Mouse (Mus musculus) stomach, embryonic 14.5 days (tissue): Measurements from ENCODE around the gene Olfr354. TPM values are rescaled to one million over a fixed set of nuclear protein-coding genes. Genes with fewer than 3 reads are reported as not detected.

ENCODE experiments used
- ATAC-seq: fragments of 200-750 bp; cut with Nextera tagmentation; 2 replicates; pipeline ENCODE4 v1.8.0; 2017; ENCODE audit warnings: low read depth, moderate TSS enrichment; ENCODE audit not compliant: insufficient number of reproducible peaks, insufficient read depth, low FRiP score
- H3K27ac ChIP-seq: fragments of 300-500 bp; sonication (generic); 2 replicates; pipeline ENCODE4 v1.5.1; 2014; ENCODE audit warnings: mild to moderate bottlenecking, low read length, moderate library complexity, mixed read lengths
- H3K27me3 ChIP-seq: fragments of 300-500 bp; sonication (generic); 2 replicates; pipeline ENCODE4 v1.6.1; 2014; ENCODE audit warnings: low read length, control low read depth, mixed read lengths; ENCODE audit not compliant: control insufficient read depth, insufficient read depth
- H3K36me3 ChIP-seq: fragments of 300-500 bp; sonication (generic); 2 replicates; pipeline ENCODE4 v1.6.1; 2014; ENCODE audit warnings: mild to moderate bottlenecking, control low read depth, low read length, moderate library complexity, mixed read lengths; ENCODE audit not compliant: control insufficient read depth, insufficient read depth
- H3K4me1 ChIP-seq: fragments of 300-500 bp; sonication (generic); 2 replicates; pipeline ENCODE4 v1.6.1; 2014; ENCODE audit warnings: low read length, control low read depth, mixed read lengths; ENCODE audit not compliant: control insufficient read depth, insufficient read depth
- H3K4me2 ChIP-seq: fragments of 300-500 bp; sonication (generic); replicated peaks from 2 replicates; pipeline ENCODE4 v1.6.1; 2014; ENCODE audit warnings: low read depth, low read length, control low read depth
- H3K4me3 ChIP-seq: fragments of 300-500 bp; sonication (generic); 2 replicates; pipeline ENCODE4 v1.5.1; 2014; ENCODE audit warnings: low read depth, low read length, control low read depth
- H3K9ac ChIP-seq: fragments of 300-500 bp; sonication (generic); replicated peaks from 2 replicates; pipeline ENCODE4 v1.6.1; 2014; ENCODE audit warnings: low read depth, mild to moderate bottlenecking, control low read depth, low read length, moderate library complexity, mixed read lengths
- H3K9me3 ChIP-seq: fragments of 300-500 bp; sonication (generic); 2 replicates; pipeline ENCODE4 v1.6.1; 2016; ENCODE audit warnings: low read depth, low read length, control low read depth; ENCODE audit not compliant: control insufficient read depth
- WGBS: fragments of 180-500 bp; shearing (Covaris S2); extraction: QIAGEN DNeasy Blood & Tissue Kit; methylation state at CpG from one replicate; pipeline ENCODE4 v1.1.7; 2014; 5-methylcytosine and 5-hydroxymethylcytosine counted together
- polyA plus RNA-seq: library from polyadenylated mRNA; unstranded; fragments of >200 nt; fragmentation: Nextera tagmentation; extraction: Ambion mirVana; gene quantifications from 2 replicates; pipeline ENCODE4 v1.2.1, GENCODE M21; 2014

The Olfr354 gene
- not detected in 2 replicates for polyA plus RNA-seq

DNA sequence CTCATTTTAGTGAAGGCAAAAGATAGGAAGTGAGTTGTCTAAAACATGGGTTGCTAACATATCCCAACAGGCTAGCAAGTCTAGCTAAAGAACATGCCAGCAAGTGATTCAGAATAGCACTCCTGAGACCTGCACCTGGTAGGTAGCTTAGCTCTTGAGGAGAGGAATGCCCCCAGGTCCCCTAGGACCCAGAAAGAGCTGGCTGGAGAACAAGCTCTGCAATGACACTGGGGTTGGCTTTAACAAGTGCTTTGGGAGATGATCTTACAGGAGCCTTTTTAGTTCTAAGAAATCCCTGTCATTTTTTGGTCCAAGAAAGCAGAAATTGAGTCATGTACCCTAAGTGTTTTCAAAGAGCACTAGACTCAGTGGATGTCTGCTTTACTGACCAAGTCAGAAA lies at the start of gene Olfr354:
Gene Olfr354 (plus strand): TSS at position 301 of the 400 bp plus-strand sequence.
- no peaks in the 10 kb centered on the region for H3K36me3 ChIP-seq
- H3K4me3 ChIP-seq = no peak within 1 kb of the TSS
- H3K27ac ChIP-seq = no peak within 1 kb of the TSS
- no peaks in the 10 kb centered on the region for H3K9me3 ChIP-seq
- H3K4me2 ChIP-seq = no peak within 1 kb of the TSS
- no peaks in the 10 kb centered on the region for H3K4me1 ChIP-seq
- no peaks in the 10 kb centered on the region for H3K27me3 ChIP-seq
- ATAC-seq = no peak
- no peak within 1 kb of the TSS for H3K9ac ChIP-seq

DNA sequence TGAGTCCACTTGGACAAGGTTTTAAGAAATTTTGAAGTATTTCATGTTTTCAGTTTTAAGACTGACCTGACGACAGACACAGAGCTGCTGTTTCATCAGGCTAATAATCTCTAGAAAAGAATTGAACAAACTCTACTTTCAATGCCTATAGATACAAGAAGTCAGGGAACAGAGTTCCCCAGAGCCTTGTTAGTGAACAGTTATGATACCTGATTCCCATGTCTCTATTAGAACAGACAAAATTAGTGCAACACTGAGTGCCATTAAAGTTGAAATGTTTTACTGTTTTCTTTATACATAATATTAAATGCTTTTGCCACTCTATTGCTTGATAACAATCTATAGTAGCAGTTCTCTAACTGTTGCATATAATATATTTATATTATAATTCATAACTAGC lies 42.9 kb upstream of the Olfr354 start, which contains the start of gene Olfr351:
Gene Olfr351 (minus strand): TSS at position 101 of the 400 bp plus-strand sequence.
- H3K4me3 ChIP-seq = no peak within 1 kb of the TSS
- WGBS = 74% methylated on average over 1 of the region's 1 CpGs
- no peak within 1 kb of the TSS for H3K9ac ChIP-seq
- H3K9me3 ChIP-seq = no peaks in the 10 kb centered on the region
- H3K36me3 ChIP-seq = no peaks in the 10 kb centered on the region
- H3K27ac ChIP-seq = no peak within 1 kb of the TSS
- H3K27me3 ChIP-seq = no peaks in the 10 kb centered on the region
- no peak for ATAC-seq
- no peak within 1 kb of the TSS for H3K4me2 ChIP-seq
- H3K4me1 ChIP-seq = no peaks in the 10 kb centered on the region

DNA sequence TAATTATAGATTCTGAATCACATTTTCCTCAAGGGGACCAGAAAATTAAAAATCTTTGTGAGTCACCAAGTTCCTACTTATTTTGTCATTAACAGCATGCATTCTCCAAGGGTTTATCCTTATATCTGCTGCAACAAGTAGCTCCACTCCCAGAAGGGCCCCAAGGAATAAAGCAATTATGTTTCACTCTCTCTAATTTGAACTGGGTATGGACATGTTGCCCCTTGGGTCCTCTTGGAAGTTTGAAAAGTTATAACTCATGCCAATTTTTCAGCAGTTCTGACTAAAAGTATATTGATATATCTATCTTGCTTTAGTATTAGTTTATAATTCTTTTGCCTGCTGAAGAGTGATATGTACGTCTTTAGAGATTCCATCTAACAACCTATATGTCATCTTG lies 37.3 kb upstream of the Olfr354 start, which contains the start of gene Olfr352:
Gene Olfr352 (plus strand): TSS at position 301 of the 400 bp plus-strand sequence.
- H3K27ac ChIP-seq = no peak within 1 kb of the TSS
- ATAC-seq = no peak
- no peaks in the 10 kb centered on the region for H3K4me1 ChIP-seq
- H3K9ac ChIP-seq = no peak within 1 kb of the TSS
- no peaks in the 10 kb centered on the region for H3K9me3 ChIP-seq
- no peaks in the 10 kb centered on the region for H3K27me3 ChIP-seq
- no peak within 1 kb of the TSS for H3K4me3 ChIP-seq
- no peaks in the 10 kb centered on the region for H3K36me3 ChIP-seq
- WGBS = 59% methylated on average over 1 of the region's 1 CpGs
- H3K4me2 ChIP-seq = no peak within 1 kb of the TSS

DNA sequence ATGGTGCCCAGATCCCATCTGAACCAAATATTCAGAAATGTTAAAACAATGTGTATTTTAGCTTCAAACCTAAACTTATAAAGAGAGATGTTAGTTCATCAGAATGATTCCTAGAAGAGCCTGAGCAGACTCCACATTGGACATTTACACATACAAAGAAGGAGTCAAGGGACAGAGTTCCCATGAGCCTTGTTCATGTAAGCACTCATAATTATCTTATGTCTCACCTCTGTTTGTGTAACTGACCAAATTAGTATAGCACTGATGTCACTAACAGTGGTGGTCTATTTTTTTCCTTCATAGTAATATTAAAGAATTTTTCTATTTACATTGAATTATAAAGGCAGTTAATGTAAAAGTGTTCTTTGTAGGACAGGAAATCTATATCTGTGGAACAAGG lies 12.6 kb upstream of the Olfr354 start, which contains the start of gene Olfr353:
Gene Olfr353 (minus strand): TSS at position 101 of the 400 bp plus-strand sequence.
- Histone ChIP-seq H3K27me3 (no peaks in the 10 kb centered on the region), H3K4me3 (no peak within 1 kb of the TSS), H3K27ac (no peak within 1 kb of the TSS), H3K36me3 (no peaks in the 10 kb centered on the region), H3K4me2 (no peak within 1 kb of the TSS), H3K4me1 (no peaks in the 10 kb centered on the region), H3K9me3 (no peaks in the 10 kb centered on the region), H3K9ac (no peak within 1 kb of the TSS)
- no peak for ATAC-seq

DNA sequence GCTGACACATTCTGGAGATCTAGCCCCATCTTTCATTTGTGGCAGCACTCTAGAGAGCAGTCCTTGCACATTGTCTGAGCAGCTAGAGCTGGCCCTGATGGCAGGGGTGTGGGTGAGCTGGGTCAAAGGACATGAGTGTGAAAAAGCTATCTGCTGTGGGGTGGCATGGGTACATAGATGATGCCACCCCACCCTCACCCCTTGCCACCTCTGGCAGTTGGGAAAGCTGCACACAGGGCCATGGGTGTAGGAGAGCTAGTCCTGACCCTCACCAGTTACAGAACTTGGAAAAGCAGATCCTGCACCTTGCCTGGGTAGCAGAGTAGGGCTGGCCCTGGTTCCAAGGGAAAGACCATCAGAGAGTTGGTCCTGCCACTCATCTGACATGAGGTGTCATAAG lies 8.4 kb upstream of the Olfr354 start:
- Histone ChIP-seq H3K36me3 (no peaks in the 10 kb centered on the region), H3K4me2 (no peak overlapping the region), H3K4me1 (no peaks in the 10 kb centered on the region), H3K4me3 (no peak overlapping the region), H3K27me3 (no peaks in the 10 kb centered on the region), H3K9me3 (0 out of 2 replicates have a peak, but pooled peaks cover 3% of the 10 kb centered on the region), H3K27ac (no peak overlapping the region), H3K9ac (no peak overlapping the region)
- ATAC-seq = no peak

DNA sequence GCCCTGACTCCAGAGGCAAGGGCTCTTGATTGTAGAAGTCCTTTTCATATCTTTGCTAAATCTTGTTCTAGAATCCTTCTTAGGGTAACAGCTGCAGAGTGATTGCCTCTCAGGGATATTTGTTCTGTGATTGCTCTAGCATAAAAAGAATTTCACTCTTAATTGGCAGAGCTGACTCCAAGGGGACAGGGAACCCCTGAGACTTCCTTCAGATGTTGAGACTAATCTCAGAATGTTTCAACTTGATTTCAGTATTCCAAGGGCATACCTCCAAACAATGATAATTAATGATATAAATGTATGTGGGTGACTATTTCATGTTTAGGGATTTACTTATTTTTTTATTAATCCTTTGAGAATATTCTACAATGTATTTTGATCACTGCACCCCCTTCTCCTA lies 23.3 kb downstream of the Olfr354 start, which contains the start of gene Olfr355:
Gene Olfr355 (minus strand): TSS at position 101 of the 400 bp plus-strand sequence.
- ATAC-seq = no peak
- H3K4me3 ChIP-seq = no peak within 1 kb of the TSS
- H3K9ac ChIP-seq = no peak within 1 kb of the TSS
- H3K27ac ChIP-seq = no peak within 1 kb of the TSS
- H3K4me1 ChIP-seq = no peaks in the 10 kb centered on the region
- H3K27me3 ChIP-seq = no peaks in the 10 kb centered on the region
- no peak within 1 kb of the TSS for H3K4me2 ChIP-seq
- H3K36me3 ChIP-seq = no peaks in the 10 kb centered on the region
- H3K9me3 ChIP-seq = no peaks in the 10 kb centered on the region; the same call in 1 of the 2 replicates

DNA sequence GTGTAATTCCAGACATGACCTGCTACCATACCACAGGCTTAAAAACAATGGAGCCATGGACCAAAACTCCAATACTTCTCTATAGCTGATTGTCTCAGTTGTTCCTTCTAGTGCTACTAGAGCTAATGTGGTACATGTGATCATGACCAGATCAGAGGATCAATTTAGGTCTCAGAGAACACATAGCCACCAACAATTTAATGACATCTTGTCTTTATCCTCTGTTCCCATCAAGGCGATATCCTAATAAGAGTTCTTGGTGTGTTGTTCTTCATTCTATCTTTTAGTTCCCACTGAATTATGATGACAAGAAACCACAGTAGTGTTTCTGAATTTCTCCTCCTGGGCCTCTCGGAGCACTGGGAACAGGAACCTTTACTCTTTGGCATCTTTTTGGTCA lies 31.3 kb downstream of the Olfr354 start, which contains the start of gene Olfr356:
Gene Olfr356 (plus strand): TSS at position 301 of the 400 bp plus-strand sequence.
- no peaks in the 10 kb centered on the region for H3K27me3 ChIP-seq
- H3K9me3 ChIP-seq = no peaks in the 10 kb centered on the region
- no peaks in the 10 kb centered on the region for H3K4me1 ChIP-seq

More for the DNA sequence above, 31.3 kb downstream of the Olfr354 start, which contains the start of gene Olfr356:
- Histone ChIP-seq H3K4me2 (no peak within 1 kb of the TSS), H3K9ac (no peak within 1 kb of the TSS), H3K36me3 (no peaks in the 10 kb centered on the region), H3K4me3 (no peak within 1 kb of the TSS), H3K27ac (no peak within 1 kb of the TSS)
- WGBS = 86% methylated on average over 2 of the region's 2 CpGs
- ATAC-seq = no peak
